Mouse (Mus musculus) liver, adult 2 months (tissue): ENCODE data around the gene Siah1b.

Experiments
- CTCF ChIP-seq: fragments of 200-500 bp; IDR thresholded peaks from 2 replicates; pipeline ENCODE4 v1.5.1; 2011; ENCODE audit warnings: low read depth, low read length, control low read depth
- POLR2A ChIP-seq: fragments of 200-500 bp; IDR thresholded peaks from 2 replicates; pipeline ENCODE4 v1.6.1; 2011; ENCODE audit warnings: low read length, control low read depth; ENCODE audit not compliant: insufficient read depth; ENCODE audit errors: extremely low read depth

DNA sequence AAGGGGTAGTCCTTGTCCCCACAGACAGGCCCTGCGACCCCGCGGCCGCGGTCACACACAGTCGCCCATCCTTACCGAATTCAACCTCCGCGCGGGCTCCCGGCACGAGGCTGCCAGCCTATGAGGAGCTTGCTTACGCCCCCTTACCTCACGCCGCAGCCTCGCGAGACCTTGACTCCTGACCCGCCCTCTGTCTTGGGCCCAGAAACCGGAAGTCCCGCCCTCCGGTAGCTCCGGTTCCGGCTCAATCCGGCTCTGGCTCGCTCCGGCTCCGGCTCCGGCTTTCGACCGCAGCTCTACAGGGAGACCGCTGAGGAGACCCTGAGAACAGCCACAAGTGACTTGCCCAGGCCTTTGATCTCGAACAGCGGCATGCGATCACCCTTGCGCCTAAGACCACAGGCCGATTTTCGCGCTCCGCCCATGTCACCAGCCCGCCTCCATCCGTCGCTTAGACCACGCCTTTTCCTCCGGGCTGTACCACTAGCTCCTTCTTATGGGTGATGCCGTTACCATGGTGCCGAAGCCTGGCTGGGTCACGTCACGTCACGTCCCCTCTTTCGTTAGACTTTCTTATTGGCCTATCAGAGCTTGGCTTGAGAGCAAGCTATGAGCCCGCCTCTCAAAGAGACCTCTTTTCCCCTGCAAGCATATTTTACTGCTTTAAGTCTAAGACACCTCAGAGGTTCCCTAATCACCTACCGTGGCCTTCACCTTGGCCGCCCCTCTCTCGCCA lies at the start of gene Siah1b:
- TF ChIP-seq POLR2A (no peak), CTCF (no peak)
